Mouse (Mus musculus): ENCODE results near the gene Evi2.

GRCm38 (mm10) chr11:79523560-79524309 lies 6.7 kb downstream of the Evi2 start, which contains the start of gene Evi2b:
- TF ChIP-seq CTCF (IDR thresholded peaks at IDR 0.05; ENCODE audit: low read depth), result no peak
- no peak for TF ChIP-seq EP300 (IDR thresholded peaks at IDR 0.05; ENCODE audit: low read depth)

Data from heart, postnatal 0 days (tissue).